Mouse (Mus musculus): ENCODE data around the gene Lao1.

Gene Lao1

DNA sequence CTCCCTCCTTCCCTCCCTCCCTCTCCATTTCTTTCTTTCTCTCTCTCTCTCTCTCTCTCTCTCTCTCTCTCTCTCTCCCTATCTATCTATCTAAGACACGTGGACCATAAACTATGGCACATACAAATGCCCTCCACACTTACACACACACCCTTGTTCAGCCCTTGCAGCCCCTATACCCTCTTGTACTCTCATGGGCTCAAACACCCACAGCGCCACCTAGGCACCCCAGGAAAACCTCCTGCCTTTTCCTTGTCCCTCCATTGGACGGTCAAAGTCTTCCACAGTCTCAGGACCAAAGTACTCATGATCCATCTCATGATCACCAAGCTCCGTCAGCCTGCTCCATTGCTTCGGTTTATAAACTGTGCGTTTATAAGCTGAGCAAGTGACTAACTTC lies 54.2 kb downstream of the Lao1 start:
- DNase-seq = peak; percentile 22 to 26

- no peak for DNase-seq
Observed at GRCm38 (mm10) chr4:119017078-119017477, 55.7 kb downstream of the Lao1 start.
